Mouse (Mus musculus) erythroblast, embryonic 14.5 days (primary cell): Measurements from ENCODE around the gene Cacnb1.

ENCODE experiments used
- GATA1 ChIP-seq: IDR thresholded peaks from 2 replicates; pipeline ENCODE4 v1.6.1; 2012; ENCODE audit warnings: low read length, inconsistent platforms, mixed read lengths
- TAL1 ChIP-seq: IDR thresholded peaks from 3 replicates; pipeline ENCODE4 v1.6.1; 2012; ENCODE audit warnings: low read length, inconsistent platforms, mixed read lengths

DNA sequence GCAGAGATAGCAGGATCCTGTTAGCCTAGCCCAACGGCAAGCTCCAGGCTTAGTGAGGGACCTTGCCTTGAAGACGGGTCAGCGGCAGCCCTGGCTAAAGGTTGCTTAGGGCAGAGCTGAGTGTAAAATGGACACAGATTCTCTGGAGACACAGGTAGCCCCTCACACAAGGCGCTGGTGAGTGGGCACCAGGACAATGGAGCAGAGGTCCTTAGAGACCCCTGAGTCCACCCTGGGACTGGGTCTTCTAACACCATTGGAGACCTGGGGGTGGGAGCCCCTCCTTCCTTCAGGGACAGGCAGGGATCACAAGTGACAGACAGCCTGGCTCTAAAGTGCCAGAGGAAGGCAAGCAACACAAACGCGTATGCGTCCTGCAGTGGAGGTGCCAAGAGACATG, 52.1 kb downstream of the Cacnb1 start:
- TF ChIP-seq GATA1 (no peak), TAL1 (no peak)
